Mouse (Mus musculus) heart, embryonic 13.5 days (tissue): ENCODE measurements around the gene Bola2. TPM values are rescaled to one million over a fixed set of nuclear protein-coding genes. Genes with fewer than 3 reads are reported as not detected.

Source experiments
- ATAC-seq: fragments of 200-750 bp; cut with Nextera tagmentation; 2 replicates; pipeline ENCODE4 v1.8.0; 2017; ENCODE audit warnings: moderate TSS enrichment; ENCODE audit not compliant: insufficient number of reproducible peaks, low FRiP score, low TSS enrichment; ENCODE audit errors: extremely low read depth
- H3K27ac ChIP-seq: fragments of 300-500 bp; sonication (generic); replicated peaks from 2 replicates; pipeline ENCODE4 v1.5.1; 2015; ENCODE audit warnings: moderate library complexity, mild to moderate bottlenecking, inconsistent platforms
- H3K27me3 ChIP-seq: fragments of 300-500 bp; sonication (generic); replicated peaks from 2 replicates; pipeline ENCODE4 v1.6.1; 2015; ENCODE audit warnings: mild to moderate bottlenecking, inconsistent platforms
- H3K36me3 ChIP-seq: fragments of 300-500 bp; sonication (generic); 2 replicates; pipeline ENCODE4 v1.6.1; 2015; ENCODE audit warnings: mild to moderate bottlenecking, inconsistent platforms
- H3K4me1 ChIP-seq: fragments of 300-500 bp; sonication (generic); 2 replicates; pipeline ENCODE4 v1.6.1; 2015; ENCODE audit warnings: inconsistent platforms
- H3K4me2 ChIP-seq: fragments of 300-500 bp; sonication (generic); 2 replicates; pipeline ENCODE4 v1.6.1; 2015; ENCODE audit warnings: inconsistent platforms, mild to moderate bottlenecking, moderate library complexity
- H3K4me3 ChIP-seq: fragments of 300-500 bp; sonication (generic); 2 replicates; pipeline ENCODE4 v1.5.1; 2015; ENCODE audit warnings: moderate library complexity, mild to moderate bottlenecking, inconsistent platforms
- H3K9ac ChIP-seq: fragments of 300-500 bp; sonication (generic); 2 replicates; pipeline ENCODE4 v1.6.1; 2015; ENCODE audit warnings: inconsistent platforms, mild to moderate bottlenecking, moderate library complexity
- H3K9me3 ChIP-seq: fragments of 300-500 bp; sonication (generic); 2 replicates; pipeline ENCODE4 v1.6.1; 2016; ENCODE audit warnings: inconsistent platforms
- WGBS: fragments of 180-500 bp; shearing (Covaris S2); methylation state at CpG from one replicate; pipeline ENCODE4 v1.1.7; 2015; ENCODE audit warnings: mixed read lengths; 5-methylcytosine and 5-hydroxymethylcytosine counted together
- polyA plus RNA-seq: library from polyadenylated mRNA; unstranded; fragments of >200 nt; fragmentation: Nextera tagmentation; extraction: Ambion mirVana; gene quantifications from 2 replicates; pipeline ENCODE4 v1.2.1, GENCODE M21; 2015

Gene Bola2
- polyA plus RNA-seq = 109 and 124 TPM in 2 replicates

GRCm38 (mm10) chr7:126695210-126695611, at the start of gene Bola2:
Gene Bola2 (plus strand): TSS chr7:126695401.
- no peaks in the 10 kb centered on the region for H3K9me3 ChIP-seq
- H3K36me3 ChIP-seq = peaks cover 29% of the 10 kb centered on the region
- peak within 1 kb of the TSS; percentile 79 for H3K4me2 ChIP-seq
- H3K27ac ChIP-seq = peak within 1 kb of the TSS; percentile 96
- no peaks in the 10 kb centered on the region for H3K27me3 ChIP-seq
- WGBS = 0% methylated on average over 31 of the region's 31 CpGs
- H3K4me3 ChIP-seq = peak within 1 kb of the TSS; percentile 72
- ATAC-seq = peak; percentile 59
- peaks cover 27% of the 10 kb centered on the region for H3K4me1 ChIP-seq
- peak within 1 kb of the TSS; percentile 92 for H3K9ac ChIP-seq

GRCm38 (mm10) chr7:126645708-126646107, 49.5 kb upstream of the Bola2 start:
- 58% methylated on average over 5 of the region's 5 CpGs for WGBS
- H3K4me1 ChIP-seq = peaks cover 16% of the 10 kb centered on the region
- no peak overlapping the region for H3K9ac ChIP-seq
- no peak overlapping the region for H3K4me3 ChIP-seq
- no peak overlapping the region for H3K27ac ChIP-seq
- H3K9me3 ChIP-seq = no peaks in the 10 kb centered on the region
- no peak overlapping the region for H3K4me2 ChIP-seq
- no peaks in the 10 kb centered on the region for H3K36me3 ChIP-seq
- H3K27me3 ChIP-seq = no peaks in the 10 kb centered on the region
- no peak for ATAC-seq

- WGBS = 72% methylated on average over 4 of the region's 4 CpGs
- peak overlapping the region; percentile 94; the same call in 1 of the 2 replicates for H3K27ac ChIP-seq
- H3K9ac ChIP-seq = no peak overlapping the region
- H3K4me3 ChIP-seq = peak overlapping the region; percentile 67
- peak overlapping the region; percentile 81 for H3K4me2 ChIP-seq
- peaks cover 19% of the 10 kb centered on the region for H3K4me1 ChIP-seq
- H3K27me3 ChIP-seq = no peaks in the 10 kb centered on the region
- ATAC-seq = no peak
- H3K36me3 ChIP-seq = no peaks in the 10 kb centered on the region
- no peaks in the 10 kb centered on the region for H3K9me3 ChIP-seq
These were observed 46.7 kb upstream of the Bola2 start for GRCm38 (mm10) chr7:126648486-126648885.

- H3K36me3 ChIP-seq = no peaks in the 10 kb centered on the region
- ATAC-seq = peak; percentile 97
- H3K4me1 ChIP-seq = peaks cover 19% of the 10 kb centered on the region
- H3K27ac ChIP-seq = peak within 1 kb of the TSS; percentile 94
- no peaks in the 10 kb centered on the region for H3K27me3 ChIP-seq
- WGBS = under 1% methylated on average over 57 of the region's 57 CpGs
- peak within 1 kb of the TSS; percentile 81 for H3K4me2 ChIP-seq
- H3K4me3 ChIP-seq = peak within 1 kb of the TSS; percentile 67
- H3K9me3 ChIP-seq = no peaks in the 10 kb centered on the region
- peak within 1 kb of the TSS; percentile 87 for H3K9ac ChIP-seq
These were observed 45.8 kb upstream of the Bola2 start, which contains the start of gene Sgf29 for GRCm38 (mm10) chr7:126649231-126650051. Gene Sgf29 (plus strand): TSS chr7:126649309.

- no peak for ATAC-seq
- Histone ChIP-seq H3K27ac (no peak overlapping the region), H3K9ac (no peak overlapping the region), H3K9me3 (no peaks in the 10 kb centered on the region), H3K4me1 (peaks cover 23% of the 10 kb centered on the region), H3K4me3 (no peak overlapping the region), H3K4me2 (no peak overlapping the region), H3K27me3 (no peaks in the 10 kb centered on the region), H3K36me3 (no peaks in the 10 kb centered on the region)
- WGBS = 38% methylated on average over 2 of the region's 2 CpGs
These were observed 44.3 kb upstream of the Bola2 start for GRCm38 (mm10) chr7:126650852-126651251.

- Histone ChIP-seq H3K36me3 (no peaks in the 10 kb centered on the region), H3K4me1 (peaks cover 16% of the 10 kb centered on the region), H3K27ac (no peak overlapping the region), H3K4me2 (no peak overlapping the region), H3K4me3 (no peak overlapping the region), H3K9ac (no peak overlapping the region), H3K27me3 (no peaks in the 10 kb centered on the region), H3K9me3 (no peaks in the 10 kb centered on the region)
- no peak for ATAC-seq
- WGBS = 70% methylated on average over 2 of the region's 2 CpGs
These were observed 41.2 kb upstream of the Bola2 start for GRCm38 (mm10) chr7:126653991-126654390.

GRCm38 (mm10) chr7:126655695-126656094, 39.5 kb upstream of the Bola2 start:
- Histone ChIP-seq H3K4me2 (no peak overlapping the region), H3K9me3 (no peaks in the 10 kb centered on the region), H3K4me3 (no peak overlapping the region), H3K27ac (0 out of 2 replicates have a peak overlapping the region, but pooled peaks have one; percentile 32), H3K27me3 (no peaks in the 10 kb centered on the region), H3K9ac (no peak overlapping the region), H3K4me1 (peaks cover 7% of the 10 kb centered on the region; the same call in 1 of the 2 replicates), H3K36me3 (no peaks in the 10 kb centered on the region)
- WGBS = 83% methylated on average over 3 of the region's 3 CpGs
- ATAC-seq = no peak

- no peak for ATAC-seq
- Histone ChIP-seq H3K27ac (no peak overlapping the region), H3K36me3 (peaks cover 6% of the 10 kb centered on the region; the same call in 1 of the 2 replicates), H3K27me3 (no peaks in the 10 kb centered on the region), H3K4me1 (0 out of 2 replicates have a peak, but pooled peaks cover 4% of the 10 kb centered on the region), H3K4me3 (no peak overlapping the region), H3K4me2 (no peak overlapping the region), H3K9ac (no peak overlapping the region), H3K9me3 (no peaks in the 10 kb centered on the region)
- 80% methylated on average over 1 of the region's 1 CpGs for WGBS
These were observed 37.7 kb upstream of the Bola2 start for GRCm38 (mm10) chr7:126657522-126657921.

GRCm38 (mm10) chr7:126659771-126660170, 35.4 kb upstream of the Bola2 start:
- Histone ChIP-seq H3K9ac (no peak overlapping the region), H3K4me1 (0 out of 2 replicates have a peak, but pooled peaks cover 4% of the 10 kb centered on the region), H3K4me2 (no peak overlapping the region), H3K4me3 (no peak overlapping the region), H3K27ac (no peak overlapping the region), H3K36me3 (peaks cover 18% of the 10 kb centered on the region), H3K9me3 (no peaks in the 10 kb centered on the region), H3K27me3 (no peaks in the 10 kb centered on the region)
- 83% methylated on average over 3 of the region's 3 CpGs for WGBS
- no peak for ATAC-seq

GRCm38 (mm10) chr7:126663646-126664045, 31.6 kb upstream of the Bola2 start:
- no peaks in the 10 kb centered on the region for H3K27me3 ChIP-seq
- peak overlapping the region; percentile 38 for H3K27ac ChIP-seq
- peaks cover 39% of the 10 kb centered on the region for H3K36me3 ChIP-seq
- H3K4me3 ChIP-seq = no peak overlapping the region
- ATAC-seq = no peak
- H3K9me3 ChIP-seq = no peaks in the 10 kb centered on the region
- H3K4me1 ChIP-seq = no peaks in the 10 kb centered on the region
- H3K4me2 ChIP-seq = no peak overlapping the region
- H3K9ac ChIP-seq = no peak overlapping the region
- WGBS = 61% methylated on average over 8 of the region's 8 CpGs

GRCm38 (mm10) chr7:126665269-126665668, 29.9 kb upstream of the Bola2 start:
- no peak for ATAC-seq
- H3K4me1 ChIP-seq = no peaks in the 10 kb centered on the region
- H3K27me3 ChIP-seq = no peaks in the 10 kb centered on the region
- H3K9ac ChIP-seq = no peak overlapping the region
- H3K4me2 ChIP-seq = no peak overlapping the region
- no peak overlapping the region for H3K4me3 ChIP-seq
- WGBS = 93% methylated on average over 3 of the region's 3 CpGs
- no peak overlapping the region for H3K27ac ChIP-seq
- no peaks in the 10 kb centered on the region for H3K9me3 ChIP-seq
- H3K36me3 ChIP-seq = peaks cover 42% of the 10 kb centered on the region
